Mouse (Mus musculus): ENCODE measurements at regions not wholly inside any gene's neighbourhood (a gene's known extent, or its start where the extent isn't known, plus 50 kb on each side); places are given as distances from the start of the nearest gene placed in this dataset.

GRCm38 (mm10) chr3:154388656-154389055 is 58.2 kb upstream of the Lhx8 start:
- no peak for DNase-seq (ENCODE audit: low spot score)

- no peak for DNase-seq (ENCODE audit: low spot score)
Measured at GRCm38 (mm10) chr3:154387271-154387670, 56.8 kb upstream of the Lhx8 start.

GRCm38 (mm10) chr3:154385831-154386312 is 55.4 kb upstream of the Lhx8 start:
- no peak for DNase-seq (ENCODE audit: low spot score)

- no peak for DNase-seq (ENCODE audit: low spot score)
Measured at GRCm38 (mm10) chr3:154382811-154383210, 52.4 kb upstream of the Lhx8 start.

GRCm38 (mm10) chr3:154381561-154381960 is 51.1 kb upstream of the Lhx8 start:
- DNase-seq (ENCODE audit: low spot score) = no peak

All from ovary, postnatal 36 days (tissue).